Mouse (Mus musculus): ENCODE data around the gene Slc39a2.

- TF ChIP-seq CTCF (IDR thresholded peaks at IDR 0.05; ENCODE audit: low read depth): no peak
- TF ChIP-seq EP300 (IDR thresholded peaks at IDR 0.05; ENCODE audit: low read depth): no peak
These were observed 20.6 kb downstream of the Slc39a2 start for GRCm38 (mm10) chr14:51913062-51913959.

Measured in heart, postnatal 0 days (tissue).